Mouse (Mus musculus) hindlimb bud, embryonic 11.5 days (tissue): Measurements from ENCODE around the gene Ugcg.
A peak's percentile ranks its signal among the peaks of the same experiment; 100 is the strongest.

Experiments
- DNase-seq: peaks from one replicate; pipeline ENCODE4 v3.0.0-alpha.2; 2012; ENCODE audit warnings: low read depth, low spot score; ENCODE audit errors: extremely low spot score

Gene Ugcg

GRCm38 (mm10) chr4:59188802-59189545, at the start of gene Ugcg:
TSS of gene Ugcg (plus strand) at chr4:59189257.
- DNase-seq, result no peak

GRCm38 (mm10) chr4:59149043-59149442, 40.0 kb upstream of the Ugcg start:
- no peak for DNase-seq

- DNase-seq, result no peak
Observed at GRCm38 (mm10) chr4:59150907-59151306, 38.1 kb upstream of the Ugcg start.

- no peak for DNase-seq
Observed at GRCm38 (mm10) chr4:59151953-59152352, 37.1 kb upstream of the Ugcg start.

- DNase-seq, result no peak
Observed at GRCm38 (mm10) chr4:59156897-59157592, 32.0 kb upstream of the Ugcg start.

GRCm38 (mm10) chr4:59157654-59158053, 31.4 kb upstream of the Ugcg start:
- DNase-seq, result no peak

- DNase-seq, result no peak
Observed at GRCm38 (mm10) chr4:59160289-59160688, 28.8 kb upstream of the Ugcg start.

GRCm38 (mm10) chr4:59160959-59161670, 27.9 kb upstream of the Ugcg start:
- DNase-seq, result no peak

GRCm38 (mm10) chr4:59164034-59164433, 25.0 kb upstream of the Ugcg start:
- no peak for DNase-seq

- DNase-seq, result no peak
Observed at GRCm38 (mm10) chr4:59167251-59167847, 21.7 kb upstream of the Ugcg start.

GRCm38 (mm10) chr4:59169981-59170380, 19.1 kb upstream of the Ugcg start:
- DNase-seq, result no peak

GRCm38 (mm10) chr4:59172616-59173015, 16.4 kb upstream of the Ugcg start:
- no peak for DNase-seq

- DNase-seq, result no peak
Observed at GRCm38 (mm10) chr4:59173181-59173922, 15.7 kb upstream of the Ugcg start.

- no peak for DNase-seq
Observed at GRCm38 (mm10) chr4:59175003-59175402, 14.1 kb upstream of the Ugcg start.

GRCm38 (mm10) chr4:59175929-59176328, 13.1 kb upstream of the Ugcg start:
- no peak for DNase-seq

- no peak for DNase-seq
Observed at GRCm38 (mm10) chr4:59177566-59177965, 11.5 kb upstream of the Ugcg start.

GRCm38 (mm10) chr4:59181320-59182271, 7.5 kb upstream of the Ugcg start:
- no peak for DNase-seq

- no peak for DNase-seq
Observed at GRCm38 (mm10) chr4:59185671-59186070, 3.4 kb upstream of the Ugcg start.

GRCm38 (mm10) chr4:59187289-59187688, 1.8 kb upstream of the Ugcg start:
- peak; percentile 61 for DNase-seq

- DNase-seq, result no peak
Observed at GRCm38 (mm10) chr4:59188474-59188801, 619 bp upstream of the Ugcg start.
